Mouse (Mus musculus) MEL (cell line): ENCODE data around the gene Fgfr2. TPM values are rescaled to one million over a fixed set of nuclear protein-coding genes. Genes with fewer than 3 reads are reported as not detected.
A peak's percentile ranks its signal among the peaks of the same experiment; 100 is the strongest.

Experiments used
- DNase-seq: peaks from one replicate; pipeline ENCODE4 v3.0.0; 2011; ENCODE audit warnings: low read depth, low spot score
- H3K27ac ChIP-seq: 2 replicates; pipeline ENCODE4 v1.5.1; 2012; ENCODE audit warnings: low read depth, mild to moderate bottlenecking, control low read depth, low read length, moderate library complexity; ENCODE audit not compliant: control insufficient read depth
- H3K27me3 ChIP-seq, 2 experiments: fragments of 150-350 bp in 1 of 2; sonication (generic) in 1 of 2; 2 replicates each; pipeline ENCODE4 v1.6.1; 2012; ENCODE audit warnings: low read length in 2 of 2, mild to moderate bottlenecking in 2 of 2, improper control_type of control experiment in 1 of 2, moderate library complexity in 1 of 2; ENCODE audit not compliant: insufficient read depth in 2 of 2, control insufficient read depth in 1 of 2
- H3K36me3 ChIP-seq, 2 experiments: 2 replicates each; pipeline ENCODE4 v1.6.1; 2012 to 2014; ENCODE audit warnings: low read length in 2 of 2, improper control_type of control experiment in 1 of 2, inconsistent platforms in 1 of 2, mild to moderate bottlenecking in 1 of 2; ENCODE audit not compliant: insufficient read depth in 2 of 2, control insufficient read depth in 1 of 2
- H3K4me1 ChIP-seq, 2 experiments: fragments of 150-350 bp in 1 of 2; sonication (generic) in 1 of 2; 2 replicates each; pipeline ENCODE4 v1.6.1; 2012; ENCODE audit warnings: low read length in 2 of 2, improper control_type of control experiment in 1 of 2, mild to moderate bottlenecking in 1 of 2; ENCODE audit not compliant: insufficient read depth in 2 of 2, control insufficient read depth in 1 of 2
- H3K4me3 ChIP-seq, 2 experiments: fragments of 150-350 bp in 1 of 2; sonication (generic) in 1 of 2; 2 replicates each; pipeline ENCODE4 v1.5.1; 2012; ENCODE audit warnings: low read depth in 2 of 2, low read length in 2 of 2, mild to moderate bottlenecking in 2 of 2, moderate library complexity in 2 of 2, control low read depth in 1 of 2, improper control_type of control experiment in 1 of 2; ENCODE audit not compliant: control insufficient read depth in 1 of 2, insufficient read depth in 1 of 2
- H3K79me2 ChIP-seq: 2 replicates; pipeline ENCODE4 v1.6.1; 2012; ENCODE audit warnings: mild to moderate bottlenecking, low read length, moderate library complexity; ENCODE audit not compliant: control insufficient read depth, poor library complexity, insufficient read depth
- H3K9ac ChIP-seq: 2 replicates; pipeline ENCODE4 v1.6.1; 2012; ENCODE audit warnings: low read depth, mild to moderate bottlenecking, control low read depth, low read length, moderate library complexity; ENCODE audit not compliant: control insufficient read depth, poor library complexity, severe bottlenecking
- H3K9me3 ChIP-seq: fragments of 150-350 bp; sonication (generic); replicated peaks from 2 replicates; pipeline ENCODE4 v1.6.1; 2012; ENCODE audit warnings: mild to moderate bottlenecking, low read length, improper control_type of control experiment, moderate library complexity; ENCODE audit not compliant: insufficient read depth
- BHLHE40 ChIP-seq: IDR thresholded peaks from 2 replicates; pipeline ENCODE4 v1.6.1; 2012; ENCODE audit warnings: low read depth, mild to moderate bottlenecking, inconsistent platforms, low read length, improper control_type of control experiment, borderline replicate concordance
- CHD1 ChIP-seq: IDR thresholded peaks from 2 replicates; pipeline ENCODE4 v1.6.1; 2012; ENCODE audit warnings: low read depth, mild to moderate bottlenecking, inconsistent platforms, low read length, improper control_type of control experiment
- CHD2 ChIP-seq: IDR thresholded peaks from 2 replicates; pipeline ENCODE4 v1.6.1; 2011; ENCODE audit warnings: low read length, improper control_type of control experiment
- CTCF ChIP-seq, 3 experiments: IDR thresholded peaks in 2 of 3; conservative IDR thresholded peaks in 1 of 3; 2 replicates each; pipeline ENCODE4 v1.5.1; 2011 to 2012; ENCODE audit warnings: low read length in 3 of 3, low read depth in 2 of 3, mild to moderate bottlenecking in 2 of 3, improper control_type of control experiment in 1 of 3, inconsistent platforms in 1 of 3, mixed read lengths in 1 of 3, moderate library complexity in 1 of 3; ENCODE audit not compliant: control insufficient read depth in 1 of 3, insufficient read depth in 1 of 3, poor library complexity in 1 of 3, severe bottlenecking in 1 of 3
- E2F4 ChIP-seq: IDR thresholded peaks from 2 replicates; pipeline ENCODE4 v1.6.1; 2011; ENCODE audit warnings: low read depth, low read length, improper control_type of control experiment, borderline replicate concordance
- EP300 ChIP-seq, 2 experiments: IDR thresholded peaks; 2 replicates each; pipeline ENCODE4 v1.6.1; 2011; ENCODE audit warnings: improper control_type of control experiment in 2 of 2, low read length in 2 of 2, low read depth in 1 of 2, mild to moderate bottlenecking in 1 of 2
- ETS1 ChIP-seq: IDR thresholded peaks from 2 replicates; pipeline ENCODE4 v1.6.1; 2012; ENCODE audit warnings: low read depth, mild to moderate bottlenecking, inconsistent platforms, low read length, improper control_type of control experiment, moderate library complexity
- HCFC1 ChIP-seq: IDR thresholded peaks from 2 replicates; pipeline ENCODE4 v1.6.1; 2012; ENCODE audit warnings: low read depth, mild to moderate bottlenecking, inconsistent platforms, low read length, improper control_type of control experiment, moderate library complexity
- KAT2A ChIP-seq: conservative IDR thresholded peaks from 2 replicates; pipeline ENCODE4 v1.6.1; 2012; ENCODE audit warnings: low read depth, low read length, improper control_type of control experiment, inconsistent platforms
- MAX ChIP-seq: IDR thresholded peaks from 2 replicates; pipeline ENCODE4 v1.6.1; 2011; ENCODE audit warnings: low read length, improper control_type of control experiment
- MAZ ChIP-seq: IDR thresholded peaks from 2 replicates; pipeline ENCODE4 v1.6.1; 2012; ENCODE audit warnings: low read depth, mild to moderate bottlenecking, inconsistent platforms, low read length, improper control_type of control experiment
- MYB ChIP-seq: IDR thresholded peaks from 2 replicates; pipeline ENCODE4 v1.6.1; 2011; ENCODE audit warnings: mild to moderate bottlenecking, low read depth, low read length, improper control_type of control experiment
- MYC ChIP-seq: IDR thresholded peaks from 2 replicates; pipeline ENCODE4 v1.6.1; 2011; ENCODE audit warnings: low read depth, mild to moderate bottlenecking, low read length, improper control_type of control experiment, moderate library complexity
- POLR2AphosphoS2 ChIP-seq: IDR thresholded peaks from 2 replicates; pipeline ENCODE4 v1.6.1; 2011; ENCODE audit warnings: low read length, improper control_type of control experiment
- RAD21 ChIP-seq: IDR thresholded peaks from 2 replicates; pipeline ENCODE4 v1.6.1; 2011; ENCODE audit warnings: mild to moderate bottlenecking, low read depth, low read length, improper control_type of control experiment
- RCOR1 ChIP-seq: IDR thresholded peaks from 2 replicates; pipeline ENCODE4 v1.6.1; 2012; ENCODE audit warnings: low read depth, mild to moderate bottlenecking, inconsistent platforms, low read length, improper control_type of control experiment
- TAL1 ChIP-seq: IDR thresholded peaks from 2 replicates; pipeline ENCODE4 v1.6.1; 2012; ENCODE audit warnings: mild to moderate bottlenecking, inconsistent platforms, low read length, moderate library complexity, mixed read lengths
- USF2 ChIP-seq, 2 experiments: IDR thresholded peaks; 2 replicates each; pipeline ENCODE4 v1.6.1; 2011 to 2012; ENCODE audit warnings: improper control_type of control experiment in 2 of 2, low read length in 2 of 2, borderline replicate concordance in 1 of 2, inconsistent platforms in 1 of 2, low read depth in 1 of 2, mild to moderate bottlenecking in 1 of 2; ENCODE audit not compliant: insufficient read depth in 1 of 2
- ZC3H11A ChIP-seq: IDR thresholded peaks from 2 replicates; pipeline ENCODE4 v1.6.1; 2012; ENCODE audit warnings: low read depth, mild to moderate bottlenecking, inconsistent platforms, low read length, improper control_type of control experiment
- ZKSCAN1 ChIP-seq: IDR thresholded peaks from 2 replicates; pipeline ENCODE4 v1.6.1; 2012; ENCODE audit warnings: low read depth, mild to moderate bottlenecking, inconsistent platforms, low read length, improper control_type of control experiment, moderate library complexity
- ZNF384 ChIP-seq: IDR thresholded peaks from 2 replicates; pipeline ENCODE4 v1.6.1; 2012; ENCODE audit warnings: low read depth, mild to moderate bottlenecking, inconsistent platforms, low read length, improper control_type of control experiment
- polyA plus RNA-seq, 2 experiments: library from polyadenylated mRNA; stranded (reverse) in 1 of 2; unstranded in 1 of 2; fragments of >175 nt in 1 of 2; fragments of >200 nt in 1 of 2; gene quantifications; 2 replicates each; pipeline versions ENCODE4 v1.2.1 to v1.2.4; 2012; ENCODE audit warnings: low replicate concordance in 2 of 2, low read depth in 1 of 2; ENCODE audit not compliant: insufficient read length in 2 of 2, insufficient read depth in 1 of 2, missing spikeins in 1 of 2
- total RNA-seq: library from RNA; depleted of rRNA; stranded (reverse); fragments of 300-350 nt; gene quantifications from 2 replicates; pipeline ENCODE4 v1.2.3, GENCODE M21; 2012

Gene Fgfr2
- total and polyA plus RNA-seq, 3 experiments = not detected

- TF ChIP-seq USF2 (IDR thresholded peaks at IDR 0.05; ENCODE audit: borderline replicate concordance in 1 of 2, insufficient read depth in 1 of 2, low read depth in 1 of 2, low read length in 2 of 2) = no peak
- no peak for TF ChIP-seq KAT2A
- TF ChIP-seq CHD1 = no peak
- TF ChIP-seq HCFC1 = no peak
- no peak for TF ChIP-seq POLR2AphosphoS2
- TF ChIP-seq BHLHE40 = no peak
- no peak for TF ChIP-seq MAX
- no peak for TF ChIP-seq ZNF384
- TF ChIP-seq ETS1 = peak; percentile 91
- TF ChIP-seq TAL1 = peak; percentile 75
- TF ChIP-seq EP300 (IDR thresholded peaks at IDR 0.05; ENCODE audit: low read depth in 1 of 2, low read length in 2 of 2) = peak; percentile 55 to 69; a peak in 3 of 4 replicates
- TF ChIP-seq MYB = no peak
- TF ChIP-seq MAZ = no peak
- TF ChIP-seq RAD21 = no peak
- TF ChIP-seq CTCF (IDR thresholded peaks at IDR 0.05 in 2 of 3, conservative IDR thresholded peaks at IDR 0.05 in 1 of 3; ENCODE audit: control insufficient read depth in 1 of 3, insufficient read depth in 1 of 3, low read depth in 2 of 3, low read length in 3 of 3, poor library complexity in 1 of 3, severe bottlenecking in 1 of 3) = no peak
- no peak for TF ChIP-seq MYC
- TF ChIP-seq ZC3H11A = no peak
- no peak for TF ChIP-seq CHD2
These were observed 235.1 kb downstream of the Fgfr2 start (continued) for GRCm38 (mm10) chr7:132888052-132888451.

- no peak overlapping the region for H3K9ac ChIP-seq
- H3K9me3 ChIP-seq = no peaks in the 10 kb centered on the region
- TF ChIP-seq RCOR1 (no peak), E2F4 (no peak), CTCF (IDR thresholded peaks at IDR 0.05 in 2 of 3, conservative IDR thresholded peaks at IDR 0.05 in 1 of 3; ENCODE audit: control insufficient read depth in 1 of 3, insufficient read depth in 1 of 3, low read depth in 2 of 3, low read length in 3 of 3, poor library complexity in 1 of 3, severe bottlenecking in 1 of 3) (no peak), ZKSCAN1 (no peak), MAX (no peak), ZC3H11A (no peak), CHD1 (no peak), MAZ (no peak)
- H3K4me1 ChIP-seq = peaks cover 8 to 13% of the 10 kb centered on the region in 2 experiments
- H3K79me2 ChIP-seq = no peaks in the 10 kb centered on the region
- H3K27ac ChIP-seq = no peak overlapping the region
- peaks cover 6 to 9% of the 10 kb centered on the region in 2 experiments for H3K36me3 ChIP-seq
- no peaks in the 10 kb centered on the region for H3K27me3 ChIP-seq
- no peak for DNase-seq
- H3K4me3 ChIP-seq = no peak overlapping the region
These were observed 235.9 kb downstream of the Fgfr2 start for GRCm38 (mm10) chr7:132887019-132887804.
